25 mouse cellular contexts compared by ENCODE assay signal in genomic region chr3:89208736-89209135, GRCm38 (mm10). TPM values are rescaled to one million over a fixed set of nuclear protein-coding genes. Genes with fewer than 3 reads are reported as not detected.
"Had no signal": no experiment of that assay in that cellular context is flagged by ENCODE, and none has a peak within 500 bp of the region (broad histone marks: within the 10 kb centered on the region; RNA-seq: fewer than 3 reads in every experiment).

No protein-coding gene starts in this region.

- DNase-seq: gastrocnemius, adult 2 months; gastrocnemius, postnatal 10 days; gastrocnemius, postnatal 25 days; heart, adult 2 months; heart, postnatal 14 days; heart, postnatal 4 days; kidney, adult 18-20 months; kidney, adult 8-10 months; kidney, postnatal 10 days; kidney, postnatal 4 days had no signal

- H3K9me3 ChIP-seq: heart, embryonic 13.5 days; heart, embryonic 15.5 days; hindbrain, embryonic 10.5 days; hindbrain, embryonic 12.5 days; intestine, embryonic 15.5 days; limb, embryonic 12.5 days; liver, embryonic 12.5 days had no signal

- H3K9ac ChIP-seq: heart, embryonic 13.5 days; heart, embryonic 15.5 days; hindbrain, embryonic 12.5 days; hindbrain, embryonic 14.5 days; intestine, embryonic 15.5 days; limb, embryonic 12.5 days; liver, embryonic 12.5 days had no signal

- H3K27ac ChIP-seq: gastrocnemius, adult 2 months; heart, adult 2 months; heart, embryonic 15.5 days; hindbrain, embryonic 10.5 days; hindbrain, embryonic 12.5 days; hindbrain, embryonic 14.5 days; intestine, embryonic 15.5 days; layer of hippocampus, adult 2 months; left cerebral cortex, adult 2 months; limb, embryonic 12.5 days; liver, embryonic 12.5 days had no signal

- H3K27me3 ChIP-seq: heart, embryonic 13.5 days; heart, embryonic 15.5 days; hindbrain, embryonic 12.5 days; intestine, embryonic 15.5 days; limb, embryonic 12.5 days; liver, embryonic 12.5 days had no signal

- ATAC-seq: hindbrain, embryonic 16.5 days; inflammation-experienced regulatory T-cells, adult 6 months; intestine, embryonic 15.5 days; intestine, postnatal 0 days; liver, embryonic 12.5 days had no signal

- H3K4me2 ChIP-seq: heart, embryonic 11.5 days; heart, embryonic 13.5 days; heart, embryonic 15.5 days; hindbrain, embryonic 12.5 days; hindbrain, embryonic 14.5 days; intestine, embryonic 15.5 days; limb, embryonic 12.5 days; liver, embryonic 12.5 days had no signal

- H3K4me3 ChIP-seq: gastrocnemius, adult 2 months; heart, adult 2 months; heart, embryonic 13.5 days; heart, embryonic 15.5 days; hindbrain, embryonic 10.5 days; hindbrain, embryonic 12.5 days; intestine, embryonic 15.5 days; layer of hippocampus, adult 2 months; left cerebral cortex, adult 2 months; limb, embryonic 12.5 days; liver, embryonic 12.5 days had no signal

RNA-seq across cellular contexts. Expression of gene Thbs3, which starts 6.2 kb away (rescaled TPM):
- total RNA-seq: granulocyte monocyte progenitor cell, adult 5-6 weeks had no signal

RNA-seq across cellular contexts. Expression of gene Muc1, which starts 20.1 kb away (rescaled TPM):
- total RNA-seq: granulocyte monocyte progenitor cell, adult 5-6 weeks had no signal
- polyA plus RNA-seq: liver, embryonic 12.5 days had no signal
